Mouse (Mus musculus): ENCODE results near the gene Myo1a. TPM values are rescaled to one million over a fixed set of nuclear protein-coding genes. Genes with fewer than 3 reads are reported as not detected.
"Not testable (repeated sequence)": the region's sequence is repeated elsewhere in the genome, so short reads cannot be mapped to it uniquely, and the experiment has no call there.

The Myo1a gene
- total RNA-seq, 1 experiment from 2014 or later, result 1.1 TPM

GRCm38 (mm10) chr10:127762926-127763325, 58.0 kb downstream of the Myo1a start:
- DNase-seq, result not testable (repeated sequence)

GRCm38 (mm10) chr10:127763914-127764680, 59.1 kb downstream of the Myo1a start:
- DNase-seq, result no peak

- no peak for DNase-seq
These were observed 61.6 kb downstream of the Myo1a start for GRCm38 (mm10) chr10:127766564-127766963.

Other genes starting within 250 kb of the Myo1a start
- gene Stac3, start 203.5 kb upstream of the Myo1a start, total RNA-seq (2021), result 2.8 and 4.9 TPM in 2 replicates
- gene Ndufa4l2, start 190.2 kb upstream of the Myo1a start, total RNA-seq (2021), result 43.2 and 50.0 TPM in 2 replicates
- 56.3 and 61.1 TPM in 2 replicates for gene Shmt2, start 182.7 kb upstream of the Myo1a start, total RNA-seq (2021)
- gene Nxph4, start 170.6 kb upstream of the Myo1a start, total RNA-seq (2021), result 8.3 and 10.0 TPM in 2 replicates
- gene Lrp1, start 84.0 kb upstream of the Myo1a start, total RNA-seq (2021), result 196 and 254 TPM in 2 replicates
- gene Stat6, start 62.2 kb upstream of the Myo1a start, total RNA-seq (2021), result 117 and 121 TPM in 2 replicates
- 9.6 and 13.7 TPM in 2 replicates for gene Nemp1, start 38.3 kb upstream of the Myo1a start, total RNA-seq (2021)
- 19.0 and 21.7 TPM in 2 replicates for gene Nab2, start 36.6 kb upstream of the Myo1a start, total RNA-seq (2021)
- gene Tac2, start 19.3 kb downstream of the Myo1a start, total RNA-seq (2021), result not detected in 2 replicates
- gene Zbtb39, start 34.4 kb downstream of the Myo1a start, total RNA-seq (2021), result 12.3 and 13.5 TPM in 2 replicates
- 10.9 and 11.4 TPM in 2 replicates for gene Gpr182, start 46.6 kb downstream of the Myo1a start, total RNA-seq (2021)
- gene Rdh1, start 54.6 kb downstream of the Myo1a start, total RNA-seq (2021), result 0.57 and 1.3 TPM in 2 replicates
- gene Rdh16f1, start 54.6 kb downstream of the Myo1a start, total RNA-seq (2021), result 1.0 and 2.7 TPM in 2 replicates
- gene Rdh9, start 71.2 kb downstream of the Myo1a start, total RNA-seq (2021), result not detected in 2 replicates
- 0.12 and 0.52 TPM in 2 replicates for gene Rdh16, start 96.0 kb downstream of the Myo1a start, total RNA-seq (2021)
- gene Rdh19, start 144.8 kb downstream of the Myo1a start, total RNA-seq (2021), result not detected in 2 replicates
- gene Rdh16f2, start 161.3 kb downstream of the Myo1a start, total RNA-seq (2021), result not detected in 2 replicates
- gene Rdh7, start 183.6 kb downstream of the Myo1a start, total RNA-seq (2021), result 5.8 TPM in 1 of 2 replicates, not detected in the other
- 0.82 and 2.6 TPM in 2 replicates for gene Sdr9c7, start 193.3 kb downstream of the Myo1a start, total RNA-seq (2021)

Data from adrenal gland, postnatal 25 days (tissue).